Mouse (Mus musculus) cerebellum, adult 2 months (tissue): Measurements from ENCODE around the gene Cdk9.

Experiments
- CTCF ChIP-seq: fragments of 200-500 bp; IDR thresholded peaks from 2 replicates; pipeline ENCODE4 v1.5.1; 2011; ENCODE audit warnings: low read depth, mild to moderate bottlenecking, control low read depth, low read length, moderate library complexity, borderline replicate concordance; ENCODE audit not compliant: insufficient read depth
- POLR2A ChIP-seq: fragments of 200-500 bp; IDR thresholded peaks from 2 replicates; pipeline ENCODE4 v1.6.1; 2011; ENCODE audit warnings: low read length, control low read depth, borderline replicate concordance; ENCODE audit not compliant: insufficient read depth

GRCm38 (mm10) chr2:32680051-32680451 lies 32.8 kb downstream of the Cdk9 start:
- TF ChIP-seq CTCF (no peak), POLR2A (no peak)
